Mouse (Mus musculus) lung, postnatal 4 days (tissue): ENCODE data around the gene Eif2s2.
A peak's percentile ranks its signal among the peaks of the same experiment; 100 is the strongest.
"Not testable (repeated sequence)": the region's sequence is repeated elsewhere in the genome, so short reads cannot be mapped to it uniquely, and the experiment has no call there.

Experiments used
- DNase-seq, 2 experiments: peaks; one replicate each; pipeline ENCODE4 v3.0.0; 2021

Eif2s2 gene

DNA sequence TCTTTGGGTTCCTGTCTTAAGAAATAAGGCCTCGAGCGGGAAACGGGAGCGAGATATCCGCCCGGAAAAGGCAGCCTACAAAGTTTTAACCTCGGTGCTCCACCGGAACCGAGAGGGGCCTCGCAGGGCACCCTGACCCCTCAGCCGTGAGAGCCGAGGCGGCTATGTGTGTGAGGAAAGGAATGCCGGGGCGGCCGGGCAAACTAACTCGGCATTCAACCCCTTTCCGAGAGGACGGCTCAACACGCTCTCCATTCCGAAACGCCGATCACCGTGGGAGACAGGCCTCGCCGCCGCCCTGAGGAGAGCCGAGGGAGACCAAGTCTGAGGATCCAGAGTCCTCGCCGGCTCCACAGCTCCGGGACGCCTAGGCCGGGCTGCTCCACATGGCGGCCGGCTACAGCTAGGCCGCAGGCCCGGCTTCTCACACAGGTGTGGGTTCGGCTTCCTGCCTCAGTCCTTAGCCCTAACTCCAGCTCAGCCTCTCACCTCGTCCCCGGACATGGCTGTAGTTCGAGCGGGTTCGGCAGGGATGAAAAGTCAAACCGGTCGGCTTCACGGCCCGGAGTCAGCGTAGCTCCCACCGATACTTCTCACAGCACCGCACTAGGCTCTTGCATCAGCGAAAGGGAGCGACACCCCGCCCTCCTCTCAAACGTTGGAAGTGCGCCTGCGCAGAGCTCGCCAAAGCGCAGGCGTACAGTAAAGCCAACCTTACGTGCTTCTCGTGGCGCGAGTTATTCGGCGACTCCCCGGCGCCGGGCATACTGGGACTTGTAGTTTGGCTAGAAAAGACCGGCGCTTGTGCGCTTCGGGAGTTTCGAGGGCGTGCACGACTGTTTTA, at the start of gene Eif2s2:
Gene Eif2s2, minus strand, starts transcription at position 735 of the 844 bp plus-strand sequence.
- peak; percentile 97 to 98 for DNase-seq

DNA sequence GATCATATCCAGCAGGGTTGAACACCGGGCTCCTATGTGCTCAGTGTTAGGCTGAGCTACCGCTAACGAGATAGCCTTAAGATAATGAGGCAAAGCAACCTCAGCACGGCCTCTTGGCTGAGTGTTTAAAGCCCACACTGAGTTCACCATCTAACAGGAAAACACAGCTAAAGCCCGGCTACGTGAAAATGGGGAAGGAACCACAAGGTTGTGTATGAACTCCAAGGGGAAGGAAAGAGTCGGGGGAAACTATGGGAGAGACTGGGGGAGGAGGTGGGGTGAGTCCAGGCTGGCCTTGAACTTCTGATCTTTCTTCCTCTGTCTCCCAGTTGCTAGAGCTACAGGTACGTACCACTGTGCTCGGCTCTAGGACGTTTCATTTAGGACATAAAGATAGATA, 49.2 kb upstream of the Eif2s2 start:
- DNase-seq = no peak

DNA sequence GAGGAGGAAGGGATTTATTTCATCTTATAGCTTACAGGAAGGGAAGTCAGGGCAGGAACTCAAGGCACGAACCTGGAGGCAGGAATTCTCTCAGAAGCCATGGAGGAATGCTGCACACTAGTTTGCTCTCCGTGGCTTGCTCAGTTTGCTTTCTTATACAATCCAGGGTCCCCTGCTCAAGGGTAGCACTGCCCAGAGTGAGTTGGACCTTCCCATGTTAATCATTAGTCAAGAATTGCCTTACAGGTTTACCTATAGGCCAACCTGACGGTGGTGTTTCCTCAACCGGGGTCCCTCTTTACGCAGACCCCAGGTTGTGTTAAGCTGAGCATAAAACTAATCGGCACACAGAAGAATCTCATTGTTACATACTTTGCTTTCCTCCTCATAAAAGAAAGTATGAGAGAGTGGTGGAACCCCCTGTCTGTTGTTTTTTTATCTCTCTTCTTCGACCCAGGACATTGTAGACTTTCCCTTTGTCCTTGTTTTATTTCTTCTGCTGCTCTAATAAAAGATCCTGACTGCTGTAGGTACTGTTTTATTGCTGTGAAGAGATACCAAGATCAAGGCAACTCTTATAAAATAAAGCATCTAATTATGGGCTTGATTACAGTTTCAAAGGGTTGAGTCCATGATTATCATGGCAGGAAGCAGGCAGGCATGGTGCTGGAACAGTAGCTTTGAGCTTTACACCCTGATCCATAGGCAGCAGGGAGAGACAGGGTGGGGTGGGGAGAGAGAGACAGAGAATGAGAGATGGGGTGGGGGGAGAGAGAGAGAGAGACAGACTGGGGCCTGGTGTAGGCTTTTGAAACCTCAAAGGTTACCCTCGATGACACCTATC, 45.0 kb upstream of the Eif2s2 start:
- no peak for DNase-seq

DNA sequence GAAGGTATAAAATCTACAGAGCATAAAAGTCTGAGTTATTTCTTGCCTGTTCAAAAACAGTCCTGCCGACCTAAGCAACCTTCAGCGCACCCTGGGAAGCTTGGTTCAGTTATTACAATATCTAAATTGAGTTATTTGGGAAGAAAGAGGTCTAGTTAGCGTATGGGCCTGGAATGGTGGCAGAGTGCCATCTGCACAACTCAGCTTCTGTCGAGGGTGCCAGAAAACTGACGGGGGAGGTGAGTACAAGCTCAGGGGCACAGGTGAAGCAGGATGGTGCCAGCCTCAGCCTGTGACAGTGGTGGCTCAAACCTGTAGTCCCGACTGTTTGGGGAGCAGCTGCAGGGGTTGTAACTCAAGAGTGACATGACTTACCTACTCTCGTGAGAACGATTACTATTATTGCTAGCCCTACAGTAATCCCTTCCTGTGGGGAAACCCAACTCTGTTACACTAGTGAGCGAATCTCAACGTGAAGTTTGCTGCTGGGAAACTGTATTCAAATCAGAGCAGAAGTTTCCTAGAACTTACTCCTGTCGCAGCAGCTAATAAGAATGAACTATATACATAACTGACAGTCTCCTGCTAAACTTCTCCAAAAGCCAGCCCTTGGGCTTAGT, 43.9 kb upstream of the Eif2s2 start:
- DNase-seq = no peak

DNA sequence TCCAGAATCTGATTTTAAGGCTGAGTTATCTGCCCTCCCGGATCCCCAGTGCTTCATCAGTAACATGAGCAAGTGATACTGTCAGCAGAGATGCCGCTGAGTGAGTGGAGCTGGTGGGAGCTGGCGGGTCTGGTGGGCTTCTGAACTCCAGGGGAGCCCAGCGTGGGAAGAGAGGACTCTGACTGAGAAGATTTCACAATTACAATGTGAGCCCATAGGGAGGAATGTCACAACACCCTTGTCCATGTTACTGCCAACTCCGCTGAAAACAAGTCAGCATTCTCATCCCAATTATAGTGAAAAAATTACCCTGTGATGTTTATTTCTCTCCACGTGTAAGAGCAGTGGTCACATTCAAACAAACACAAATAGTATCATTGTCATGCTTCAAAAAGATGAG, 43.4 kb upstream of the Eif2s2 start:
- DNase-seq = no peak

DNA sequence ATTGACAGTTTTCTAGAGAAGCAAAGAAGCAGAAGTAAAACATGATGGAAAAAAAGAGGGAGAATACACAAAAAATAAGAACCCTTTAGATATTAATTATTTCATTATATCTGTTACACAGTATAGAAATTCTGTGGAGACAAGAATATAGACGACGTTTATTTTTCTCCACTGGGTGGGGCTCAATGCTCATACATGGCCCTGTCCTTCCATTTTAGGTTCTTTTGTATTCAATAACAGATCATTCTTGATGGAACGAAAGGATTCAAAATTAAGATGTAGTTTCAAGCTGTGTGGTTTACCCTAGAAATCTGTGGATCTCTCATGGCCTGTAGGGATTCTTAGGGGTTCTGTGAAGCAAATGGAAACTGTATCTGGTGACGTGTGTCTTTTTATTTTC, 41.1 kb upstream of the Eif2s2 start:
- DNase-seq = no peak

DNA sequence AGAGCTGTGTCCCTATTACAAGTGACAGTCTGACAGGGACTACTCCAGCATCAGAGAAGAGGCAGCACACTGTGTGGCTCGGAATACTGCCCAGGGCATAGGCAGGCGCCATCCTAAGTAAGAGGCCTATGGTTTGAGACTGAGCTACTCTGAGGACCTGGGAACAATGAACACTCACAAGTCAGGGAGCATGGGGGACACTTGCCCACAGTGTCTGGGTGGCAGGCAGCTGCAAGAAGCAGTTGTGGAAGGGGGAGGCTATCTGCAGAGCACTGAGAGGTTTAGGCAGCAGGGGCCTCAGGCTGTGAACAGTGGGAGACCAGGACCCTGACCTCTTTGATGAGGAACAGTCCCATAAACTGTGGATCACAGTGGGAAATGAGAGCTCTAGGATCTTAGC, 35.6 kb upstream of the Eif2s2 start:
- DNase-seq = no peak

DNA sequence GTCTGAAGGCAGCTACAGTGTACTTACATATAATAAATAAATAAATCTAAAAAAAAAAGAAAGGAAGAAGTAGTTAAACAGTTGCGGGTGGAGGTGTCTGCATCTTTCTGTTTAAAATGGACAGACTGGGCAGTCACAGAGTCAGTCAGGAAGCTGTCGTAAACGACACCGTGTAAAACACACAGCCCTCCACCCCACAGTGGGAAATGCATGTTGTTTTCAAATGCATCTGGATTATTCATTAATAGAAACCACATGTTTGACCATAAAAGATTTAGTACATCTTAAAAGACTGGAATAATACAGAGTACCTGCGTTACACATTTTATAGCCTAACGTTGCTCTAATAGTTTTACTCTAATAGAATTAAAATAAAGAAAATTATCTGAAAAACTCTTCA, 34.1 kb upstream of the Eif2s2 start:
- no peak for DNase-seq

DNA sequence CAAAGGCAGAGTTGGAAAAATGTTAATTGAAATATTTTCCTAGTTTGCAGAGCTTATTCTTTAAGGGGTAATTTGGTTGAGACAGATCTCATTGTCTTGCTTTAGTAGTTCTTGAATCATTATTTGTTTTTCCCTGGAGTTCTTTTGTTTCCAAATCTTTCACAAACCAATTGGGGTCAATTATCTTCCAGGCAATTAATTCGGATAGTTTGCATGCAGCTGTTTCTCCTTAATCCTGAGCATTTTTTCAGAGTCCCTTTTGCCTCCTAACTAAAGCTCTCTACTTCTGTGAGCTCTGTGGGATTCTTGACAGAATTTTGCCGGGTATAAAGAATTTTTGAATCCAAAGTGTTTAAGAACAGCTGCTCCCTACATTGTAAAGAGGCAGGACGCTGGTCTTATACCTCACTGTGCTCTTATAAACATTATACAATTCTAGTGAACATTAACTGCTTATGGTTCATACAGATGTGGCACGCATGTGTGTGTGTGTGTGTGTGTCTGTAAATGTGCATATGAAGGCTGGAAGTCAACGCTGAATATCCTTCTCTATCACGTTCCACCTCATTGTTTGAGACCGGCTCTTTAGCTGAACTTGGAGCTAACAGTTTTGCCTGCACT, 32.8 kb upstream of the Eif2s2 start:
- no peak for DNase-seq

DNA sequence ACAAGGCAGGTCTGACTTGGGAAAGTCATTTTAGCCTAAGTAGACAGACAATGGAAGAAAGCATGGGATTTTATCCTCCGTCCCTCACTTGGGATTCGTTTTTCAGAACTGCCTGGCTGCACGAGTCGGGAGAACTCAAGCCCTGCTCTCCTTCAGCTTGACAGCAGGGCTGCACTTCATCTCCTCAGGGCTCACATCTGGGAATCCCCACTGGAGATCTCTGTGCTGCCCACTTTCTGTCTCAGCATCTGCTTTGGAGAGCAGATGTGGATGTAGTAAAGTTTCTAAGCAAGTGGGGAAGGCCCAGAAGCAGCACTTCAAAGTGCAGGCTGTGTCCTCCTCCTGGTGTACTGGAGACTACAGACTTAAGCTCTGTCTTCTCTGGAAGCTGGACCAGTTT, 29.4 kb upstream of the Eif2s2 start:
- not testable (repeated sequence) for DNase-seq

DNA sequence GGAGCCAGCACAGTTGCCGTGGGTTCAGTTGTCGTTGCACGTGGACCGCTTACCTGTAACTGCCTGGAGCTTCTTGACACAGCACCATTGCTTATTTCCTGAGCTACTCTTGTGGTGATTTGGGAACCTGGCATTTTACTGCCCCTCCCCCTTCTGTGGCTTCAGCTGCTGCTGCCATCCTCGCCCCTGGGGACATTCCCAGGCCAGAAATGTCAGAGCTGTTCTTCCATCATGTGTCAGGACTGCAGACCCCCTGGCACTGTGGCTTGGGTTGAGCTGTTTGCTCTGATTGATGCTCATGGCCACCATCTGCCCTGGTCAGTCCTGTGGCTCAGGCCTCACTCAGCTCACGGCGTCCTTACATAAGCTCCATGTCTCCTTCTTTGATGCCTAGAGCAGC, 28.2 kb upstream of the Eif2s2 start:
- no peak for DNase-seq

DNA sequence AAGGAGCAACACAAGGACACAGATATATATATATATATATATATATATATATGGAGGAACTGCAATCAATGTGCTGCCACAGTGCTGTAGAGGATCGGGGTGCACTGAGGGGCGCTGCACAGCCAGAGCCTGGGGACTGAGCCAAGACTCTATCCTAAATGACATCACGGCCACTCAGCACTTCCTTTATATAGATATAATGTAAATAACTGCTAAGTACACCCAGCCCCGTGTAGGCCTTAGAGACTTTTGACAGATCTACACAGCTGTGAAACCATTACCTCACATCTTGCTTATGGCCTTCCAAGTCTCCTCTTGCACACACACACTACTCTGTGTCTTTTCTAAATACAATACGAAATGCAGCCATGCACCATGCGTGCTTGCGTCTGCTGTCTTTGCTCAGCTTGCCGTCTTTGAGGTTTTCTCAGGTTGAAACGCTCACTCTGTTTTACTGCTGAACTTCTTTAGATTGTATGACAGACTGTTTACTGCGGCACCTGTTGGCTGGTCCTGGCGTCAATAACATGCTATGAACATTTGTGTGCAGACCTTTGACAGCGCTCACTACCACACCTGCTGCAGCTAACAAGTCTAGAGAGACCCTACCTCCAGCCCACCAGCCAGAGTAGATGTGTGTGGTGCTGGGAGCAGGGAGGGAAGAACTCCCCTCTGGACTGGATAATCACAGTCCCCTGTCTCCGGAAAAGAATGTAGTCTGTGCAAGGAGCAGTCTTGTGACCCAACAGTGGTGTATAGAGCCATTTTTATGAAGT, 25.3 kb upstream of the Eif2s2 start:
- no peak for DNase-seq

DNA sequence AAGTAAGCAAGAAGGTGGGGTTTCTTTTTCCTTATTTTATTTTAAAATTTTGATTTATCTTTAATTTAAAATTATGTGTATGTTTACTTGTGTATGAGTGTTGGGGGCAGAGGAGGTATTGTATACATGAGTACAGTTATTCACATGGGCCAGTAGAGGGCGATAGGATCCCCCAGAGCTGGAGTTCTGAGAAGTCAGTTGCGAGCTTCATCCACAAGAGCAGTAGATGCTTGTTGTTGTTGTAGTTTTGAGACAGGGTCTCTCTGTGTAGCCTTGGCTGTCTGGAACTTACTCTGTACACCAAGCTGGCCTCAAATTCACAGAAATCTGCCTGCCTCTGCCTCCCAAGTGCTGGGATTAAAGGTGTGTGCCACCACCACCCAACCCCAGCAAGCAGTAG, 23.8 kb upstream of the Eif2s2 start:
- peak in 1 of 2 experiments; percentile 29 for DNase-seq

DNA sequence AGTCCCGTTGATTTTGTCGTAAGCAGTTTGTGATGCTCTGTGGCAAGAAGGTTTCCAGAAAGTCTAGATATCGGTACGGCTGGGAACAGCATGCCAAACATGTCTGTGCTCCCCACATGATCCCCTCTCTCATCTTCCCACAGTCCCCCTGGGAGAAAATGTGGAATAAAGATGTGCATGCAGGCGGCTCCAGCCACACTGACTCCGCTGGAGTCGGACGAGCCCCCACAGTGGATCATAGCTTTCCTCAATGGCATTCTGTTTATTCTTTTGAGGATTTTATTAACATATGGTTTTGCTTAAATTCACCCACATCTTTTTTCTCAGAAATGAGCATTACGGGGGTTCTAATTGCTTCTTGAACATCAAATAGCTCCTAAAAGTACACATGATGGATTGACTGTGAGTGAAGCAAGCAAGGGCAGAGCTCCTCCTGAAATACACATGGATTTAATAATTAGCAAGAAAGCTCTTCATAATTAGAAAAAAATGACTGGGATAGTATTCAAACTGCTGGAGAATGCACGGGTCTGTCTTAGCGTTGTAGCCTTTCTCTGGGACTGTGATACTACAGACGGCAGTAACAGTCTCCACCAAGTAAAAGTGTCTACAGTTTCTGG, 23.3 kb upstream of the Eif2s2 start:
- DNase-seq = no peak

DNA sequence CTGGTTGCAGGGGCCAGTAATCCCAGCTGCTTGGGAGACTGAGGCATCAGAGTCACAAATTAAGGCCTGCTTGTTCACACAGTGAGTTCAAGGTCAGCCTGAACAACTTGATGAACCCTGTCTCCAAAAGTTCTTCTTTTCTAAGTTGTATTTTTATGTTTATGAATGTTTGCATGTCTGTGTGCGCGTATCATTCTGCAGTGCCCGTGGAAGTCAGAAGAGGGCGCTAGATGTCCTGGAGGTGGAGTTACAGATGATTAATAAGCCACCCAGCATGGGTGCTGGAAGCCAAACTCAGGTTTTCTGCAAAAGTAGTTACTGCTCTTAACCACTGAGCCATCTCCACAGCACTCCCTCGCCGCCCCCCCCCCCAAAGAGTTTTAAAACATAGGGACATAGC, 17.1 kb upstream of the Eif2s2 start:
- DNase-seq = no peak

DNA sequence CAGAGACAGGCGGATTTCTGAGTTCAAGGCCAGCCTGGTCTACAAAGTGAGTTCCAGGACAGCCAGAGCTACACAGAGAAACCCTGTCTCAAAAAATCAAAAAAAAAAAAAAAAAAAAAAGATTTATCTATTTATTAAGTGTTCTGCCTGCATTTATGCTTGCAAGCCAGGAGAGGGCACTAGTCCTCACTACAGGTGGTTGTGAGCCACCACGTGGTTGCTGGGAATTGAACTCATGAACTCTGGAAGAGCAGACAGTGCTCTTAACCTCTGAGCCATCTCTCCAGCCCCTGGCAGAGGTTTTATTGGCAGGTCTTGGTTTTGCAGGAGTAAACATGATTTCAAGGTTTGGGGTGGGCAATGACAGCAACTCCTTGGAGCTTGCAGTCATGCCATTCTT, 15.5 kb upstream of the Eif2s2 start:
- DNase-seq = not testable (repeated sequence)

DNA sequence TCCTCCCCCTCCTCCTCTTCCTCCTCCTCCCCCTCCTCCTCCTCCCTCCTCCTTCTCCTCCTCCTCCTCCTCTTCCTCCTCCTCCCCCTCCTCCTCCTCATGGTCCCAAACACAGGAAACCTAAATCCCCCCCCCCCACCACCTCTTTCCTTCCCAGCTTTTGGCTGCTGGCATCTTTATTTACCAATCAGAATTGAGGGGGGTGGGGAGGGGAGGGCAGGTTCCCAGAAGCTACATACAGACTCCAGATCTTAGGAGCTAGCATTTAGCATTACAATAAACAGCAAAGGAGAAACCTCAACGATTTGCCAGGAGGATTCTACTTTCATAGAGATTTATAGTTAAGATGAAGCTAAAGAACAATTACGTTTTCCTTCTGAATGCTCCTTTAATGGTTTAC, 13.1 kb upstream of the Eif2s2 start:
- DNase-seq = no peak

DNA sequence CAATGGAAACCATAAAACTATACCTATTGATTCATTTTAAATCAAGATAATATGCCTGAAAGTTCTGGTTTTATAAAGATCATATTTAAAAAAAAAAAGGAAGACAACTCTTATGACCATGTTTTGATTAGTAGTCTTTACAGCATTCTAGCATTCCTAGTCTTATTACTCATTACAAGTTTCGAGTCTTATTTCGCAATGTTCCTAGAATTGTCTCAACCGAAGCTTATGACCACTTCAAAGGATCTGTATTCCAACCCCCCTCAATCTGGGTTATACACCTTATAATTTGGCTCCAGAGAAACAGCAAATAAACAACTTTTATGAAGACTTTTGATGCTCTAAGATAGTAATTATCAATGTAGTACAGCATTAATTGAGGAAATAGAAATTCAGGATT, 9.4 kb upstream of the Eif2s2 start:
- DNase-seq = no peak

DNA sequence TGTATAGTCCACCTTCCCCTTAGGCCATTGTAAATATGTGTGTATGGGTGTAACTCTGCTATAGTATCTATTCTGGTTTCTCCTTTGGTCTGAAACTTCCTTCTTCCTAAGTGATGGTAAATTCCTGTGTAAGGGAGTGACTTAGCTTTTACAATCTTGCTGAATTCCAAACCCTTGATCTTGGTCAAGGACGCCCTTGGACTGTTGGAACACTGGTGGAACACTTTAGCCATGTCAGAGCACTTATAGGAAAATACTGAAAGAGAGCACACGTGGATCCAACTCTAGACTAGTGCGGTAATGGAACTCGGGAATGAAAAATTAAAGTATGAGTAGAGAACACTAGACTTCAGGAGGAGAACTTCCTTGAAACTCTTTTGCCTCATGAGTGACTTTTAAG, 6.7 kb upstream of the Eif2s2 start:
- not testable (repeated sequence) for DNase-seq

DNA sequence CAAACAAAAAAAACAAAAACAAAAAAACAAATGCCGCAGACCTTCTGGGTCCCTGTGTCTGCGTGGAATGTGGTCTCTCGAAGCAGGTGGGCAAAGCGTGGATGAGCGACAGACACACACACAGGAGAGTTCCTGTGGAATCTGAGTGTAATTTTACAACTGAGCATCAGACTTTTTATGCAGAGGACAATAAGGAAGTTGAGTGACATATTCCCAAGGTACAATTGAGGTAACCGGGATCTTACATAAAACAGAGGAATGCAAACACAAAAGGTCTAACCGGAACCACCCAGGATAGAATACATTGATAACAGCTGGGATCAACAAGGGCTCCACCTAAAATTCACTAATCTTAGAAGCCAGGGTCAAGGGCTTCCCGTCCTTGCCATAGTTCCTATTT, 6.3 kb upstream of the Eif2s2 start:
- DNase-seq = not testable (repeated sequence)

DNA sequence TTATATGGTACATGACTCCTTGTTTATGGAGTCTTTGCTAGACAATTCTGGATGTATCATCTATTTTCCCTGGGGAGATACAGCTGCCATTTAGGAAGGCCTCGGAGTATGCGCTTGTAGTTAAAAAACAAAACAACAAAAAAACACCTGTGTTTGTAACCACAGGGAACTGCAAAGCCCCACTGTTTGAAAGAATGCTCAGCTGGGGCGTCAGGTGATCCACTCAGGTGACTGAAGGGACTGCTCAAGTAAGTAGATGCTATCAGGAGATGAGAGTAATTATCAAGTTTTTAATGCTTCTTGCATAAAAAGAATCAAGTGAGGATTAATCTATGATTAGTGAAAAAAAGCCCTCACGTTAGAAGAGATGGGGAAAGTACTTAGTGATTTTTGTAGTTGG, 813 bp upstream of the Eif2s2 start:
- no peak for DNase-seq

DNA sequence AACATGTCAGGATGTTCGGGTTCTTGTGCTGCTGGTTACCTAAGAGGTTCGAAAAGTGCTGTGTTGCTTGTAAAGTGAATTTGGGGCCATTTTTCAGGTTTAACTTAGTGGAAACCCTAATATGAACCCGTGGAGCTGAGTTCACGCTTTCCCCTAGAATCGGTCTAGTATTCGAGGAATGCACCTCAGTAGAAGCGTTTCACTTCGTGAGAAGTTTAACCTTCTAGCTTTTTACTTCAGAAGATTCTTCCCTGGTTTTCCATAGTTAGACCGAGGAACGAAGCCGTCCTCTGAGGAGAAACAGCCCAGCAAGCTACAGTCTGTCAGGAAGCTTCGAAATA, 280 bp upstream of the Eif2s2 start:
- no peak for DNase-seq
